Mouse (Mus musculus) urinary bladder, adult 2 months (tissue): ENCODE results near the gene Ttc28. TPM values are rescaled to one million over a fixed set of nuclear protein-coding genes. Genes with fewer than 3 reads are reported as not detected.
"Not testable (repeated sequence)": the region's sequence is repeated elsewhere in the genome, so short reads cannot be mapped to it uniquely, and the experiment has no call there.

Experiments
- DNase-seq: peaks from one replicate; pipeline ENCODE4 v3.0.0; 2022; ENCODE audit warnings: low spot score
- polyA plus RNA-seq: library from polyadenylated mRNA; depleted of rRNA; stranded (reverse); fragments of >200 nt; gene quantifications from 2 replicates; pipeline ENCODE4 v1.2.3, GENCODE M21; 2012

Ttc28 gene
- polyA plus RNA-seq, 1 experiment, result 4.9 TPM

- DNase-seq, result no peak
Observed at GRCm38 (mm10) chr5:111237176-111237636, 357.6 kb downstream of the Ttc28 start.

DNA sequence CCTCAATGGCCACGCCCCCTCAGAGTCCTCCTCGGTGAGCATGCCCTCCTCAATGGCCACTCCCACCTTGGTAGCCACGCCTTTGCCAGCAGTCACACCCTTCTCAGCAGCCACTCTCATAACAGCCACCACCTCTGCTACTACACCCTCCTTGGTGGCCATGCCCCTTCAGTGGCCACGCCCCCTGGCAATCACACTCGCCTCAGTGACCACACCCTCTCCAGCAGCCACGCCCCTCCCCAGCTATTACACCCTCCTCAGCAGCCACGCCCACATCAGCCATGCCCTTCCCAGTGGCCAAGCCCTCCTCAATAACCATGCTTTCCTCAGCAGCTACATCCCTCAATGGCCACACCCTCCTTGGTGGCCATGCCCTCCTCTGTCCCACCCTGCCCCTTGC, 359.6 kb downstream of the Ttc28 start:
- no peak for DNase-seq

DNA sequence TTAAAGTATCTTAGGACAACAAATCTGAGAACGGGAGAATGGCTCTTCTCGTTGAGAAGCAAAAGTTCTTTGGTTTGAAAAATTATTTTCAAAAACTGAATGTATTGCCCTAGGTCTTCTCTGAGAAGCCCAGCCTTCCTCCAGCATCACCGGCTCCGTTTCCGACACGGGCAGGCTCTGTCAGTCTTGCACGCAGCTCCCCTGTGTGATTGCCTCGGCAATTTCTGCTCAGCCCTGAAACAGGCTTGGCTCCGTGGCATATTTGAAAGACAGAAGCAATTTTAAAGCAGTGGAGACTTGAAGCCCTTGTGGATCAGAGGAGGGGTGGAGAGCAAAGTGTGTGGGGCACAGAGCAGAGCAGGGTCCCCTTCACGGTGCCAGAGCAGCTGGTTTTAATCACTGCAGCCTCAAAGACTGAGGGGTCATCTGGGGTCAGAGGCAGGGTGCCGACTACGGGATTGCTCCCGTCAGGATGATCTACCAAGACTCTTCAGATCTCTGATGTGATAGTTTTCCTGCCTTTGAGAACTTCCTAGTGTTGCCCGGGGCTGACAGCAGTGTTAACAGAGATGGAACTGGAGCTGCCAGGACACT, 363.9 kb downstream of the Ttc28 start:
- DNase-seq, result no peak

DNA sequence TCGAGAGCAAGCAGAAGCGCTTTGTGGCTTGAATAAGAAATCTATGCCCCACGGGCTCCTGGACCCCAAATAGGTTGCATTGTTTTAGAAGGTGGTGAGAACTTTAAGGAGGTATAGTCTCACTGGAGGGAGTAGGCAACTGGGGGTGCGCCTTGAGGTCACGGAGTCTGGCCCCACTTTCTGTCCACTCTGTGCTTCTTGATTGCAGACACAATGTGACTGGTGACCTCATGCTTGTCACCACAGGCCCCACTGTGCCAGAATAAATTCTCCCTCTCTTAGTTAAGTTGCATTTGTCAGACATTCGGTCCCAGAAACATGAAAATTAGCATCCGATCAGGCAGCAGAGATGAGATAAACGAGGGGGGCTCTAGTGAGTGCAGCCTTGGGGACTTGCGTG, 364.5 kb downstream of the Ttc28 start:
- DNase-seq, result no peak

- no peak for DNase-seq
Observed at GRCm38 (mm10) chr5:111247571-111248265, 368.1 kb downstream of the Ttc28 start.

- no peak for DNase-seq
Observed at GRCm38 (mm10) chr5:111252147-111252546, 372.5 kb downstream of the Ttc28 start.

GRCm38 (mm10) chr5:111254362-111254761, 374.8 kb downstream of the Ttc28 start:
- no peak for DNase-seq

DNA sequence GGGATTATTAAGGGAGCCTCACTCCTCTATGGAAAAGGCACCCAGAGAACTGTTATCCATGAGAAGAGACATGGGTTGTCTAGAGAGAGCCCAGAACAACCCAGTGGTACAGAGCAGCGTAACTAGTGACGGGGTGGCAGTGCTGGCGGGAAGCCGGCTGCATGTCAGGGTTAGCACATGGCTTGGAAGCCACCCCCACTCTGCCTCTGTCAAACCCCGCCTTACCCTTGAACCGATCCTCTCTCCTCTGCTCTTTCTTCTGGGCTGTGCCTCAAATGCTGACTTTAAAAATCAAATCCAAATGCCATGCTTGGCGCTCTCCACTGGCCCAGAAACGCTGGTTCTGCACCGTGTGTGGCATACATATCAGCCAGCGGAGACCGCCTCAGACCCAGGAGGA, 375.2 kb downstream of the Ttc28 start:
- no peak for DNase-seq

GRCm38 (mm10) chr5:111256181-111256580, 376.6 kb downstream of the Ttc28 start:
- no peak for DNase-seq

DNA sequence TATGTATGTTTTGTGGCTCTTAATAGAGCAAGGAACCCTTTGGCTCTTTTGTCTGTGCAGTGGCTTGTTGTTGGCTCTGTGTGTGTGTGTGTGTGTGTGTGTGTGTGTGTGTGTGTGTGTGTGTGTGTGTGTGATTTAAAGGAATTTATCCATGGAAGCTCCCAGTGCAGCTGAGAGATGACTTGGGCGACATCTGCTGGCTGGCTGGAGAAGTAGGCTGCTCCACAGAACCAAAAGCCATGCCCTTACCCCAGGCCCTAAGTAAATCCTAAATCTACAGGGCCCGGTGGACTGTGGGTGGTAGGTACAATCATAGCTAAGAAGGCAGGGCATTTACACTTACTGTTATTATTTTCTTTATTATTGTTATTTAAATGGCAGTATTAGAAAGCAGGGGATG, 377.5 kb downstream of the Ttc28 start:
- DNase-seq, result no peak

DNA sequence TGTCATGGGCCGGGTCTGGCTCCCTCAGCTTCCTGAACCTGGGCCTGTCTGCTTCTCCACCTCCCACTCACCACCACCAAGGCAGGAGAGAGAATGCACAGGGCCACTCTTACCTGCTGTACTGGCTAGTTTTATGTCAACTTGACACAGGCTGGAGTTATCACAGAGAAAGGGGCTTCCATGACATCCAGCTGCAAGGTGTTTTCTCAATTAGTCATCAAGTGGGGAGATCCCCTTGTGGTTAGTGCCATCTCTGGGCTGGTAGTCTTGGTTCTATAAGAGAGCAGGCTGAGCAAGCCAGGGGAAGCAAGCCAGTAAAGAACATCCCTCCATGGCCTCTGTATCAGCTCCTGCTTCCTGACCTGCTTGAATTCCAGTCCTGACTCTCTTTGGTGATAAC, 381.6 kb downstream of the Ttc28 start:
- not testable (repeated sequence) for DNase-seq

DNA sequence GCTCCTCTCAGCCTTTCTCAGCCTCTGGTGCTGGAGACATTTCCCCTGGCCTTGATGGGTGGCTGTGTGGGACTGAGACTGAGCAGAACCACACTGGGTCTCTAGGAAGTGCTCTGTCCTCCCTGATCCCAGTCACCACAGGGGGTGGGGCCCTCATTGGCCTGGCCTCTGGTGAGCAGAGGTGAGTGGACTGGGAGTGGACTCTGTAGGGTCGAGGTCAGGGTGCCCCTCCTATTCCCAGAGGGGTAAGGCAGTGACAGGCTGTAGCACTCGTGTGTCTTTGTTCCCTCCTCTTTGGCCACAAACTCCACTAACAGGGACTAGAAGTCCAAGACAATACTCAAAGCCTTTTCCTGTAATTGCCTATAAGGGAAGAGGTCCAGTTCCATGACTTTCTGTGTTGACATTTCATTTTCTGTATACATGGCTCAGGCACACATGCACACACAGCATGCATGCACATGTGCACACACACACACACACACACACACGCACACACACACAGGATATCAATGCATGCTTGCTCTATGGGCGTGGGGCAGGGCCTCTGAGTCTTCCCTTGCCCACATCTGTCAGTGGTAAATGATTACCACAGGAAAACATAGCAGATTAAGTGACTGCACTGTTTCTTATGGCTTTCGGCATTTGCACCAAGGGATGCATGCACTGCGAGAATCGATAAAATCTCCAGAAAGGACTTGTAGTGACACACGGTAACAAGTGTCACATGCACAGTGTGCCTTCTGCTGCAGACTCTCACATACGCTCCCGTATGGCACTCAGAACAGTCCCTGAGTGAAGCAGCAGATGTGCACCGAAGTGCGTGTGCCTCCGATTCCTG, 382.4 kb downstream of the Ttc28 start:
- no peak for DNase-seq

DNA sequence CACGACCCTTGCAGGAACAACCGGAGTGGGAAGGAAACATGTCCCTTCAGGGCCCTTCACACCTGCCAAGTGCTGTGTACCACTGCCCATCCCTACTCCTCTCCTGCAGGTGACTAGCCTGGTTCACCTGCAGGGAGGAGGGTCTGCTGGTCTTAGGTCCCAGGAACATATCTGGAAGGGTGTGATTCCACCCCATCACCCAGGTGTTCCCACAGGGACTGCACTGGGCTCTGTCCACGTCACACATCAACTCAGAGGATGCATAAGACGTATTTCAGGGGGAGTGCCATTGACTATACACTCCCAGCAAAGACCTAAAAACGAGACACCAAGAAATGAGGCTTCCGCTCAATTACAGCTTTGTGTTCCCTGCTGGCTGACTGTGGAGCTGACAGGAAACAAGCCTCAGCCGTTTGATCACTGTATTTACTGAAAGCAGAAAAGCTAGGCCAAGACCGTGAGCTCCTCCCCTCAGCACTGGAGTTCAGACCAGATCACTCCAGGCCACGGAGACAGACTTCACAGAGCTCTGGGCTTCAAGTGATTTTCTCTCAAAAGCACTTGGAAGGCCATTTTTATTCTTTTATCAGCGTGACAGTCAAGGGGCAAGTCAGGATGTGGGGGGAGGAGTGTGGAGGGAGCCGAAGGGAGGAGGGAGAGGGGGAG, 383.1 kb downstream of the Ttc28 start:
- DNase-seq, result no peak

- no peak for DNase-seq
Observed at GRCm38 (mm10) chr5:111263370-111263769, 383.8 kb downstream of the Ttc28 start.

DNA sequence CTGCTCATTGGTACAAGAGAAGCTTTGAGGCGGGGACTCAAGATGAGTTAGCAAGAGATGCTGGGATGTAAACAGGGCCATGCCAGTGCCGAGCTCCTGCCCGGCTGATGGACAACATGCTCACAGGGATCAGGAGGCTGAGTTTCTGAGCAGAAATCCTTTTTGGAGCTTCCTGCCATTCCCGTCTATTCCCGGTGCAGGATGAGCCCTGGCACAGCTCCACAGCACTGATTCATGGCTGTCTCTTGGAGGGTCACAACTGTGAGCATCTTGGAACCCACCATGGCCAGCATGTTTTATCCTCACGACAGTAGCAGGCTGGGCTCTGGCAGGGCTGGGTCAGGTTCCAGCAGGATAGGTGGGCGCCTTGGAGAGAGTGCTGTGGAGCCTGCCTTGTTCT, 384.9 kb downstream of the Ttc28 start:
- no peak for DNase-seq

DNA sequence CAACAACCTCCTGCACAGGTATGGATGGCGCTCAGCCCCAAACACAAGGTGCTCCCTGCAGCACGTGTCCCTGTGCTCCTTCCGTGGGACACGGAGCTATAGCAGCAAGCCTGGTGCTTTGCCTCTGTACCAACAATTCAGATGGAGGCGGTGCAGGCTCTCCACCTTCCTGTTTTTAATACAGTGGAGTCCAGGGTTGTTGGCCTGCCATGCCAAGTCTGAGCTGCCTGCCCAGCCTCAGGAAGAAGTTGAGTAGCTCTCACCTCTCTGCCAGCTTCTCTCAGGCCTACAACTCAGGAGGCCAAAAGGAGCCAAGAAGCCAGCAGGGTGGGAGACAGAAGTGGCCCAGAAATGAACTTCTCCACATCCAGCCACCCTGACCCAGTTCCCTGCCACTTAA, 387.1 kb downstream of the Ttc28 start:
- DNase-seq, result no peak

GRCm38 (mm10) chr5:111267100-111267499, 387.5 kb downstream of the Ttc28 start:
- DNase-seq, result no peak

GRCm38 (mm10) chr5:111268852-111269251, 389.2 kb downstream of the Ttc28 start:
- DNase-seq, result no peak

DNA sequence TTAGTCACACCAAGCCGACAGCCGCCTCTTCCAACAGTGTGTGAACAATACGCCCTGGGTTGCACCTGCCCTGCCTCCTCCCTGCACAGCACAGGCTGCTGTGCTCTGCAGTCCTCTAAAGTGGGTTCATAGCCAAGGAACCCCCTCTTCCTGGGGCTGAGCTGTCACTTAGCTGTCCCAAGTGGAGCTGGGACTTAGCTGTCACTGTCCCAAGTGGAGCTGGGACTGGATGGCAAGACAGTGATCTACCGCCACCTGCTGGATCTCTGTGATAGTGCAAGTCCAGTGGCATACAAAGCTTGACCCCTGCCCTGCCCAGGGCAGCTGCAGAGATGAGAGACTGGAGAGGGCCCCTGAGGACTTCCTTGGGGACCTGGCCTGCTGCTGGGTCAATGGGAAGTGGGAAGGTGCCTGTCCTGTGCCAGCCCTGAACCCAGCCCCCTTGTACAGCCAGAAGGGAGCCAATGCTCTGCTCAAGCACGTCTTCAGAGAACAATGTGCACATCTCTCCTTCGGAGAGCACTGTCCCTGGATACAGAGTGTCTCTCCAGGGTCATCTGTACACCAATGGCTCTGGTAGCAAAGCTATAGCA, 390.1 kb downstream of the Ttc28 start:
- DNase-seq, result peak; percentile 51

DNA sequence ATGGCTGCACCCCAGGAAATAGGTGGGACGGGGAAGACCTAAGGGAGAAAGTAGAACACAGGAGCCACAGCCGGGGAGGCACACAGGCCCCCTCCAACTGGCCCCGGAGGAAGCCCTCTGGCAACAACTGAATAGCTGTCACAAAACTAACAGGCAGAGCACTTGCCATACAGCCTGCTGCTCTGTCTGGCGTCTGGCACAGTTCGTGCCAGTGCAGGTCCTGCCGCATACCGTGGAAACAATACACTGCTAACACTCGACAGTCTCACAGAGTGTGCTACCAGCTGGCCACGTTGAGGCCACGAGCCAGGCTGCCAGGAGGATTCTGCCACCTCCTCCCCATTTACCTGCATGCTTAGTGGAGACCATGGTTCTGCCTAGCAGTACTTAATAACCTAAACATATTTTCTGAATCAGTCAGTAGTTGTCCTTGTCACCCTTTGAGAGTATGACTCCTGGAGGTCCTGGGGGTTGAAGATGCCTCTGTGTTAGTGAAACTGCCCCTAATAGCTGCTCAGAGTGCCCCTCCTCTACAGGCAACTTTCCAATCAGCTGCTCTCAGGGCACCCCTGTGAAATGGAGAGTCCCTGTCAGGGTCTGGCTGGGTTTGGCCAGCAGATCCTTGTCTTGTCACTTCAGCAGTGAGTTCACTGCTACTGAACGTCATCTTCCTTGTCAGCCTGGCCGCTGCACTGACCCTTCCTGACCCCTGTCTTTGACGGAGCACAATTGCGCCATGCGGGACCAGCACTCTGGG, 390.8 kb downstream of the Ttc28 start:
- DNase-seq, result no peak

DNA sequence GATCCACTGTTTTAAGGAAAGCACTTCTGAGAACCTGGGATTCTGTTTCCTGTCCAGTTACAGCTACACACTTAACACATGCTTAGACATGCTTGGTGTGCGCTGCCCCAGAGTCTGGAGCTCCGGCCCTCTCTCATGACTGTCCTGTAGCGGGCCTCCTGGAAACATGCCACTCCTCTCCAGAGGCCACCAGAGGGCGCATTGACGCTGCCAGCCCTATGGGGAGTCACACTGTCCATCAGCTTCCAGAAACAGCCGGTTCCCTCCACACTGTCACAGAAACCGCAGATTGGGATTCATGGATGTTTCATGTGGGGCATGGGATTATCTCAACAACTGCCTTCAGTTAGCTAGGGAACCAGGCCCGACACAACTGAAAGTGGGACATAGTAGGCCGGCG, 394.0 kb downstream of the Ttc28 start:
- peak; percentile 78 for DNase-seq
